Mouse (Mus musculus) erythroblast, embryonic 14.5 days (primary cell): Measurements from ENCODE around the gene Serp2. TPM values are rescaled to one million over a fixed set of nuclear protein-coding genes. Genes with fewer than 3 reads are reported as not detected.
A peak's percentile ranks its signal among the peaks of the same experiment; 100 is the strongest.

Experiments
- H3K27me3 ChIP-seq: 2 replicates; pipeline ENCODE4 v1.6.1; 2012; ENCODE audit warnings: inconsistent platforms; ENCODE audit not compliant: control insufficient read depth
- H3K36me3 ChIP-seq: 2 replicates; pipeline ENCODE4 v1.6.1; 2012; ENCODE audit warnings: mild to moderate bottlenecking, inconsistent platforms; ENCODE audit not compliant: control insufficient read depth
- H3K4me1 ChIP-seq: 2 replicates; pipeline ENCODE4 v1.6.1; 2012; ENCODE audit warnings: inconsistent platforms; ENCODE audit not compliant: control insufficient read depth
- H3K4me3 ChIP-seq: replicated peaks from 2 replicates; pipeline ENCODE3; 2012; ENCODE audit warnings: moderate library complexity, mild to moderate bottlenecking, inconsistent platforms
- H3K9me3 ChIP-seq: 2 replicates; pipeline ENCODE4 v1.6.1; 2012; ENCODE audit warnings: low read length, inconsistent platforms, mixed read lengths; ENCODE audit not compliant: control insufficient read depth
- GATA1 ChIP-seq: IDR thresholded peaks from 2 replicates; pipeline ENCODE4 v1.6.1; 2012; ENCODE audit warnings: low read length, inconsistent platforms, mixed read lengths
- TAL1 ChIP-seq: IDR thresholded peaks from 3 replicates; pipeline ENCODE4 v1.6.1; 2012; ENCODE audit warnings: low read length, inconsistent platforms, mixed read lengths
- polyA plus RNA-seq: library from polyadenylated mRNA; stranded (reverse); fragments of >175 nt; gene quantifications from 2 replicates; pipeline ENCODE4 v1.2.3, GENCODE M21; 2012

The Serp2 gene
- polyA plus RNA-seq, 1 experiment, result 0.07 TPM

- Histone ChIP-seq H3K4me3 (peak overlapping the region; percentile 69), H3K9me3 (no peaks in the 10 kb centered on the region), H3K27me3 (no peaks in the 10 kb centered on the region), H3K36me3 (peaks cover 39% of the 10 kb centered on the region), H3K4me1 (peaks cover 97% of the 10 kb centered on the region)
- TF ChIP-seq TAL1, result peak; percentile 81
- TF ChIP-seq GATA1, result peak; percentile 91
Observed at GRCm38 (mm10) chr14:76532257-76533169, 24.2 kb downstream of the Serp2 start.

DNA sequence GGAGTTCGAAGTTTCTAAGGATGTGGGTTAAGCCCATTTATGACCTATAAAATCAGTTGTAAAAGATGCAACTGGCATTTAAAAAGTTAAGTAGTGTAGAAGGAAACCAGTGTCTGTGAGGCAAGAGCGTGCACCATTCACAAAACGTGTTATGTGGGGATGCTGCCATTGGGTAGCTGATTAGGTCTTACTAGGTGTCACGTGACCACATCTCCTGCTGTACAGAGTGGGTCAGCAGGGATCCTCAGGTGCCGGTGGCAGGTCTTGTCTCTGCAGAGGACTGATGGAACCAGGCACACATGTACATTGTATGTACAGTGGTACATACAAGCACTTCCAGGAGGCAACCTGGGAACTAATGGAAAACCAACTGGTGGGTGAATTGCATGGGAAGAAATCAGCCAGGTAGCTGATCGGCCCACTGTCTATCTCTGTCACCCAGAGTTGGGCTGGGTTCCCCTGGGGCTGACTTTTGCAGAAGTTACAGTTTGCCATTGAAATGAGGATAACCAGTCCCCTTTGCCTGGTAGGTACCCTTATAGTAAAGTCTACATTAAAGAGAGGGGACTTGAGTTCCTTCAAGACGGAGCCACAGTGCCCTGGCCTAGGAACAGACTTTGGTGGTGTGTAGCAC is 25.5 kb downstream of the Serp2 start:
- H3K27me3 ChIP-seq, result no peaks in the 10 kb centered on the region
- H3K4me1 ChIP-seq, result peaks cover 96% of the 10 kb centered on the region
- peaks cover 27% of the 10 kb centered on the region for H3K36me3 ChIP-seq
- peak overlapping the region; percentile 69 for H3K4me3 ChIP-seq
- no peaks in the 10 kb centered on the region for H3K9me3 ChIP-seq
- TF ChIP-seq TAL1 (no peak), GATA1 (no peak)

- Histone ChIP-seq H3K9me3 (no peaks in the 10 kb centered on the region), H3K27me3 (no peaks in the 10 kb centered on the region), H3K4me3 (no peak overlapping the region), H3K36me3 (peaks cover 5% of the 10 kb centered on the region; the same call in 1 of the 2 replicates), H3K4me1 (peaks cover 89% of the 10 kb centered on the region)
- TF ChIP-seq TAL1 (no peak), GATA1 (no peak)
Observed at GRCm38 (mm10) chr14:76528641-76529040, 28.0 kb downstream of the Serp2 start.

GRCm38 (mm10) chr14:76527758-76528313 is 28.9 kb downstream of the Serp2 start:
- Histone ChIP-seq H3K27me3 (no peaks in the 10 kb centered on the region), H3K36me3 (peaks cover 2% of the 10 kb centered on the region; the same call in 1 of the 2 replicates), H3K4me1 (peaks cover 86% of the 10 kb centered on the region), H3K9me3 (no peaks in the 10 kb centered on the region), H3K4me3 (no peak overlapping the region)
- TF ChIP-seq TAL1, result no peak
- no peak for TF ChIP-seq GATA1

DNA sequence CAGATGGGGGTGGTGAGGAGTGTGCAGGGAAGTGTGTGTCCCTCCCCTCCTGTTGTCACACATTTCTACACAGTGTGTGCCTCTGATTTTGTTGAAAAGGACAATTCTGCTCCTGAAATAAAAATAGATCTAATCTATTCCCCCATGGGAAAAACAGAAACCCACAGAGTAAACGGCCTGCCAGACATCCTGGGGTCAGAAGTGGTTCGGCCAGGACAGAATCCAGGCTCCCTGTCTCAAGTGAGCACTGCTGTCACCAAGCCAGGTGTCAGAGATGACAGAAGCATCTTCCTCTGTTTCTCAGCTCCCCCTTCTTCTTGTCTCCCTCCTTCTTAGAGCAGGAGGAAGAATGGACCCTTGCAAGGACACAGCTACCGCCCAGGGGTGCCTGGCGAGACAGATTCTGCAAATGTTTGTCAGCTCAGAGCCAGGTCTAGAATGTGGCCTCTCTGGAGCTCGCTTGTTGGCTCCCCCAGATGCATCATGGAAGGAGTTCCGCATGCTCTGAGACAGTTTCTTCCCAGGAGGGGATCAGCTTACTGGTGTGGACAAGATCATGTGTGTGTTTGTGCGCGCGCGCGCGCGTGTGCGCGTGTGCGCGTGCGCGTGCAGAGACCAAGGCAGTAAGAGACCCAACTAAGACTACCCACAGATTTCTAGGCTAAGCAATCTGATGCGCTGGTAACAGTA is 29.5 kb downstream of the Serp2 start:
- no peaks in the 10 kb centered on the region for H3K27me3 ChIP-seq
- H3K4me3 ChIP-seq, result no peak overlapping the region
- no peaks in the 10 kb centered on the region for H3K9me3 ChIP-seq
- TF ChIP-seq GATA1 (no peak), TAL1 (no peak)
- peaks cover 83% of the 10 kb centered on the region for H3K4me1 ChIP-seq
- peaks cover 2% of the 10 kb centered on the region; the same call in 1 of the 2 replicates for H3K36me3 ChIP-seq

GRCm38 (mm10) chr14:76526467-76526866 is 30.2 kb downstream of the Serp2 start:
- H3K27me3 ChIP-seq, result no peaks in the 10 kb centered on the region
- H3K4me3 ChIP-seq, result no peak overlapping the region
- no peaks in the 10 kb centered on the region; the same call in 1 of the 2 replicates for H3K36me3 ChIP-seq
- TF ChIP-seq GATA1 (no peak), TAL1 (no peak)
- no peaks in the 10 kb centered on the region for H3K9me3 ChIP-seq
- peaks cover 83% of the 10 kb centered on the region for H3K4me1 ChIP-seq

- TF ChIP-seq GATA1 (no peak), TAL1 (no peak)
- H3K9me3 ChIP-seq, result no peaks in the 10 kb centered on the region
Observed at GRCm38 (mm10) chr14:76523344-76523743, 33.3 kb downstream of the Serp2 start.

DNA sequence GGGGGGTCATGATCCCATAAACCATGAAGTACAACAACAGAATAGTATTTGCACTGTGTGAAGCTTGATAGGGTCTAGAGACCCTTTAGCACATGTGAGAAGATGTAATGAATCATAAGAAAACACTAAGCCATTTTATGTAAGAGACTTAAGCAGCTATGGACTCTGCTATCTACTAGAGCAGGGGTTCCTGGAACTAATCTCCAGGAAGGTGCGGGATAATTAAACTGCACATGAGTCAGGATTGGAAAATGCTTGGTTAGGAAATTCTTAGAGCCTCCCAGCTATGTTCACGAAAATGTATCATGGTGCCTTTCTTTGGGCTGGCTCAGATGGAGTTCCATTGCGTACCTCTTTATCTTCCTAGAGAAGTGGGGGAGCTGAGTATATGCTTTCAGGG is 35.4 kb downstream of the Serp2 start:
- TF ChIP-seq GATA1 (no peak), TAL1 (no peak)
- no peak overlapping the region for H3K4me3 ChIP-seq
- peaks cover 83% of the 10 kb centered on the region for H3K4me1 ChIP-seq

More at GRCm38 (mm10) chr14:76523344-76523743, 33.3 kb downstream of the Serp2 start:
- Histone ChIP-seq H3K27me3 (no peaks in the 10 kb centered on the region), H3K4me3 (no peak overlapping the region), H3K4me1 (peaks cover 81% of the 10 kb centered on the region), H3K36me3 (no peaks in the 10 kb centered on the region; the same call in 1 of the 2 replicates)

More for the DNA sequence above, 35.4 kb downstream of the Serp2 start:
- H3K27me3 ChIP-seq, result no peaks in the 10 kb centered on the region
- H3K36me3 ChIP-seq, result no peaks in the 10 kb centered on the region; the same call in 1 of the 2 replicates
- H3K9me3 ChIP-seq, result no peaks in the 10 kb centered on the region
